Mouse (Mus musculus): ENCODE data around the gene Dpf2. TPM values are rescaled to one million over a fixed set of nuclear protein-coding genes. Genes with fewer than 3 reads are reported as not detected.

Gene Dpf2
- polyA plus RNA-seq, 1 experiment from 2014 or later: 49.9 TPM

- no peak overlapping the region for H3K4me3 ChIP-seq (ENCODE audit: low read depth, low read length)
- WGBS: 51% methylated on average over 22 of the region's 22 CpGs
- H3K4me1 ChIP-seq (replicated peaks; ENCODE audit: control insufficient read depth, insufficient read depth, low read length): peaks cover 4% of the 10 kb centered on the region; the same call in 1 of the 2 replicates
- TF ChIP-seq CTCF (IDR thresholded peaks at IDR 0.05; ENCODE audit: low read depth): no peak
- H3K9me3 ChIP-seq (ENCODE audit: control insufficient read depth): no peaks in the 10 kb centered on the region
- ATAC-seq: no peak
- H3K9ac ChIP-seq (ENCODE audit: low read depth, low read length): no peak overlapping the region
- peaks cover 33% of the 10 kb centered on the region for H3K36me3 ChIP-seq (ENCODE audit: control insufficient read depth, insufficient read depth)
- H3K4me2 ChIP-seq (replicated peaks; ENCODE audit: low read depth): no peak overlapping the region
- no peaks in the 10 kb centered on the region for H3K27me3 ChIP-seq (replicated peaks; ENCODE audit: control insufficient read depth, insufficient read depth, low read length)
- H3K27ac ChIP-seq (ENCODE audit: low read depth, low read length): 0 out of 2 replicates have a peak overlapping the region, but pooled peaks have one; percentile 1
These were observed 41.4 kb upstream of the Dpf2 start for GRCm38 (mm10) chr19:5954031-5954710.

GRCm38 (mm10) chr19:5953201-5953770 is 40.5 kb upstream of the Dpf2 start:
- H3K4me3 ChIP-seq (ENCODE audit: low read depth, low read length): no peak overlapping the region
- peaks cover 4% of the 10 kb centered on the region; the same call in 1 of the 2 replicates for H3K4me1 ChIP-seq (replicated peaks; ENCODE audit: control insufficient read depth, insufficient read depth, low read length)
- TF ChIP-seq CTCF (IDR thresholded peaks at IDR 0.05; ENCODE audit: low read depth): no peak
- H3K27ac ChIP-seq (ENCODE audit: low read depth, low read length): 0 out of 2 replicates have a peak overlapping the region, but pooled peaks have one; percentile 86
- no peak overlapping the region for H3K4me2 ChIP-seq (replicated peaks; ENCODE audit: low read depth)
- ATAC-seq: no peak
- no peaks in the 10 kb centered on the region for H3K27me3 ChIP-seq (replicated peaks; ENCODE audit: control insufficient read depth, insufficient read depth, low read length)
- no peaks in the 10 kb centered on the region for H3K9me3 ChIP-seq (ENCODE audit: control insufficient read depth)
- WGBS: 82% methylated on average over 19 of the region's 19 CpGs
- peaks cover 38% of the 10 kb centered on the region for H3K36me3 ChIP-seq (ENCODE audit: control insufficient read depth, insufficient read depth)
- H3K9ac ChIP-seq (ENCODE audit: low read depth, low read length): no peak overlapping the region

- Histone ChIP-seq H3K9me3 (ENCODE audit: control insufficient read depth) (no peaks in the 10 kb centered on the region), H3K4me2 (replicated peaks; ENCODE audit: low read depth) (peak overlapping the region; percentile 24; the same call in 1 of the 2 replicates), H3K36me3 (ENCODE audit: control insufficient read depth, insufficient read depth) (peaks cover 48% of the 10 kb centered on the region), H3K4me1 (replicated peaks; ENCODE audit: control insufficient read depth, insufficient read depth, low read length) (peaks cover 4% of the 10 kb centered on the region; the same call in 1 of the 2 replicates), H3K9ac (ENCODE audit: low read depth, low read length) (no peak overlapping the region), H3K27ac (ENCODE audit: low read depth, low read length) (peak overlapping the region; percentile 86), H3K4me3 (ENCODE audit: low read depth, low read length) (no peak overlapping the region), H3K27me3 (replicated peaks; ENCODE audit: control insufficient read depth, insufficient read depth, low read length) (no peaks in the 10 kb centered on the region)
- WGBS: 48% methylated on average over 13 of the region's 13 CpGs
- ATAC-seq: peak; percentile 76
- TF ChIP-seq CTCF (IDR thresholded peaks at IDR 0.05; ENCODE audit: low read depth): no peak
These were observed 39.4 kb upstream of the Dpf2 start for GRCm38 (mm10) chr19:5952071-5952691.

- TF ChIP-seq CTCF (IDR thresholded peaks at IDR 0.05; ENCODE audit: low read depth): no peak
- Histone ChIP-seq H3K4me3 (ENCODE audit: low read depth, low read length) (no peak overlapping the region), H3K9me3 (ENCODE audit: control insufficient read depth) (no peaks in the 10 kb centered on the region), H3K9ac (ENCODE audit: low read depth, low read length) (no peak overlapping the region), H3K4me1 (replicated peaks; ENCODE audit: control insufficient read depth, insufficient read depth, low read length) (peaks cover 4% of the 10 kb centered on the region; the same call in 1 of the 2 replicates), H3K36me3 (ENCODE audit: control insufficient read depth, insufficient read depth) (peaks cover 49% of the 10 kb centered on the region), H3K27ac (ENCODE audit: low read depth, low read length) (peak overlapping the region; percentile 86), H3K4me2 (replicated peaks; ENCODE audit: low read depth) (peak overlapping the region; percentile 24; the same call in 1 of the 2 replicates), H3K27me3 (replicated peaks; ENCODE audit: control insufficient read depth, insufficient read depth, low read length) (no peaks in the 10 kb centered on the region)
- ATAC-seq: no peak
- WGBS: 80% methylated on average over 16 of the region's 16 CpGs
These were observed 38.8 kb upstream of the Dpf2 start for GRCm38 (mm10) chr19:5951631-5952030.

GRCm38 (mm10) chr19:5950218-5950617 is 37.4 kb upstream of the Dpf2 start:
- H3K4me1 ChIP-seq (replicated peaks; ENCODE audit: control insufficient read depth, insufficient read depth, low read length): peaks cover 12% of the 10 kb centered on the region
- peaks cover 49% of the 10 kb centered on the region for H3K36me3 ChIP-seq (ENCODE audit: control insufficient read depth, insufficient read depth)
- H3K4me3 ChIP-seq (ENCODE audit: low read depth, low read length): no peak overlapping the region
- H3K27me3 ChIP-seq (replicated peaks; ENCODE audit: control insufficient read depth, insufficient read depth, low read length): no peaks in the 10 kb centered on the region
- ATAC-seq: no peak
- WGBS: 84% methylated on average over 11 of the region's 11 CpGs
- H3K9me3 ChIP-seq (ENCODE audit: control insufficient read depth): no peaks in the 10 kb centered on the region
- no peak overlapping the region for H3K9ac ChIP-seq (ENCODE audit: low read depth, low read length)
- no peak overlapping the region for H3K4me2 ChIP-seq (replicated peaks; ENCODE audit: low read depth)
- no peak overlapping the region for H3K27ac ChIP-seq (ENCODE audit: low read depth, low read length)
- TF ChIP-seq CTCF (IDR thresholded peaks at IDR 0.05; ENCODE audit: low read depth): no peak

- Histone ChIP-seq H3K27me3 (replicated peaks; ENCODE audit: control insufficient read depth, insufficient read depth, low read length) (no peaks in the 10 kb centered on the region), H3K9ac (ENCODE audit: low read depth, low read length) (peak overlapping the region; percentile 18; the same call in 1 of the 2 replicates), H3K4me3 (ENCODE audit: low read depth, low read length) (no peak overlapping the region), H3K9me3 (ENCODE audit: control insufficient read depth) (no peaks in the 10 kb centered on the region), H3K36me3 (ENCODE audit: control insufficient read depth, insufficient read depth) (peaks cover 54% of the 10 kb centered on the region), H3K4me2 (replicated peaks; ENCODE audit: low read depth) (no peak overlapping the region), H3K4me1 (replicated peaks; ENCODE audit: control insufficient read depth, insufficient read depth, low read length) (peaks cover 12% of the 10 kb centered on the region), H3K27ac (ENCODE audit: low read depth, low read length) (peak overlapping the region; percentile 16; the same call in 1 of the 2 replicates)
- ATAC-seq: no peak
- TF ChIP-seq CTCF (IDR thresholded peaks at IDR 0.05; ENCODE audit: low read depth): no peak
- WGBS: 47% methylated on average over 8 of the region's 8 CpGs
These were observed 33.1 kb upstream of the Dpf2 start for GRCm38 (mm10) chr19:5945891-5946290.
